Mouse (Mus musculus) layer of hippocampus, postnatal 36 days (tissue): Measurements from ENCODE around the gene Xpa. TPM values are rescaled to one million over a fixed set of nuclear protein-coding genes. Genes with fewer than 3 reads are reported as not detected.
"Not testable (repeated sequence)": the region's sequence is repeated elsewhere in the genome, so short reads cannot be mapped to it uniquely, and the experiment has no call there.

Source experiments
- DNase-seq, 2 experiments: peaks; one replicate each; pipeline ENCODE4 v3.0.0; 2022
- total RNA-seq, 2 experiments: library from RNA; stranded (reverse); gene quantifications; 2 replicates each; pipeline ENCODE4 v1.2.3; 2021

Xpa gene
- total RNA-seq: 10 to 100 TPM; 14.0 to 15.1 TPM

DNA sequence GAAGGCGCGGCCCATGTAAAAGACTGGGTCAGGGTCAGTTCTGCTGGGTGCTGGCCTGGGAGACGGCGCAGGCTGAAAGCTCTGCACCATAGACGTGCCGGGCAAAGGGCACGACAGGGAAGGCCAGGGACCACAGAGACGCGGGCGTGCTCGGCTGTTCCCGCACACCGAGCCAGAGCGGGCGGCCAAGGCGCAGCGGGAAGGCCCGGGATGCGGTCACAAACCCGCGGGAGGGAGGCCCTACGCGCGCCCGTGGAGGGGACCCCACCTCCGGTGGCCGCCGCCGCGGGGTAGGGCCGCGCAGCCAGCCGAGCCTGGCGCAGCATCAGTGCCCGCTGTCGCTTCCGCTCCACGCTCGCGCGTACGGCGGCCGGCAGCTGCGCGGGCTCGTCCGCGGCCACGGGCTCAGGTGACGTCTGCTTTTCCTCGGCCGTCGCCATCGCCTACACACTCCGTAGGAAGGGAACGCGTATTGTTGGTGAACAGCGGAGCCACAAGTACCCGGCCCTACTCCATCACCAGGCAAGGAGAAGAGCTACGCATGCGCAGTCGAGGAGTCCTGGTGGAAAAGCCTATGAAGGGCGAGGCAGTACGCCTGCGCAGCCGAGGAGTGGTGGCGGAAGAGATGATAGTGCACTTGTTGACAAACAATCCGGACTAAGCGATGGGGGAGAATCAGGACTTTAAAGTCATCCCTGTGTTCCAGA is at the start of gene Xpa:
Xpa (minus strand) TSS at position 531 of the 707 bp plus-strand sequence.
- DNase-seq: peak; percentile 93

DNA sequence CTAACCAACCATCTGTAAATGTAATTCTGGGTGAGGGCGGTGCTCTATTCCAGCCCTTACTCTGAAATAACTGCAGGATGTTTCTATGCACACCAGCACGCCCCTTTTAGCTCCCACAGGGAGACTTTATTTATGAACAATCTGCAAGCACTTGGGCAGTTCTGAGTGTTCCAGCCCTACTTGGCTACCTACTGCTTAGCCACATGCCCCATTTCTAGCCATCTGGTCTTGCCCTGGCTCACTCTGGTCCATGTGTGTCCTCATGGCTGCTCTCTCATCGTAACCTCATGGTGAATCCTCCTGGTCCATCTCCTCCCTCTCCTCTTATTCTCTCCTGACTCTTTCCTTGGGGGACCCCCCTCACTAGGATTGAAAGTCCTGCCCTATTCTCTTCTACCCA is 39.8 kb upstream of the Xpa start:
- DNase-seq: no peak

DNA sequence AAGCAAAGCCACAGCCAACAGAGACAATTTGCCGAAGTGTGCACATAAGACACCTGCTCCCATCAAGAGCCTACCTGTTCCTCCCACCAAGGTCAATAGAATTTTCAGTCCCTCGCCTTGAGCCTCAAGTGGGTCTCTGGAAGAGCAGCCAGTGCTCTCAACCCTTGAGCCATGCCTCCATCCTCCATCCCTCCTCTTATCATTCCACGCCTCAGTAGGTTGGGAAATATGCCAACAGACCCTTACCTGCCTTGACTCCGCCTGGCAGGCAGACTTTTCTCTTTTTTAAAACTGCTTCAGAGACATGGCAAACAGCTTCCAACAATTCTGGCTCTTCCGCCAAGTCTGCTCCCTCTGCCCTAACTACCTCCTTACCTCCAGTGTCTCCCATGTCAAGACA is 38.6 kb upstream of the Xpa start:
- DNase-seq: no peak

DNA sequence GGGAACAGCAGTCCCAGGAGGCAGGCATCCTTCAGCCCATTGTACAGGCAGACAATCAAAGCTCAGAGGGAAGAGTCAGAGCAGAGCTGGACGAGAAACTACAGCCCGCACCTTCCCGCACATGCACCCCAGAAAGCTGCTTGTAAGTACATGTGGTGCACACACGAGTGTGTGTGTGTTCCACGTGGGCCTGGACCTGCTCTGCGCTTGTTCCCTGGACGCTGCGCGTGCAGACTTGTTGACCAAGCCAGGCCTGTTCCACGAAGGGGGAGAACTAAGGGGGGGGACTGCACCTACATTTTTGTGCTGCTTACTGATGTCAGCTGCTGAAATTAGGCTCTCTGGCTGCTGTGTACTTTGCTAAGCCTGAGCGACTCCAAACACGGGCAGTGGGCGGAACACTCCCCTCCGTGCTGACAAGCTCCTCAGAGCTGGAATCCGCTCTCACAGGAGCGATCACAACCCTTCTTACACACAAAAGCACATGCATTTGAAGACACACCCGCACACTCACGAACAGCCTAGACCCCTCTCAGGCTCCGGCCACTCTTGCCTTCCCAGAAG is 30.9 kb upstream of the Xpa start:
- no peak for DNase-seq

DNA sequence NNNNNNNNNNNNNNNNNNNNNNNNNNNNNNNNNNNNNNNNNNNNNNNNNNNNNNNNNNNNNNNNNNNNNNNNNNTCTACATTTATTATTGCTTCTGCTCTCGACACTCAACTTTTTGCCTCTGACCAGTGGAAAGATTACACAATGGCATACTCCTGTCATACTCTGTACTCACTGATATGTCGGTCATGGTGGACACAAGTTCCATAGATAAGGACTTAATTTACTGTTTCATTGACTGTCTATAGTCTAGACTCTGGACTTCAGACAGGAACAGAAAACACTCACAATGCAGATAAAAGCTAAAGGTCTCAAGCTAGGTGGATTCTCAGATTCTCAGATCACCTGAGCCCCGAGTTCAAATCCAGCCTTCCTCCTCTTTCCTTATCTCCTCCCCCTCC is 25.0 kb upstream of the Xpa start:
- no peak for DNase-seq

DNA sequence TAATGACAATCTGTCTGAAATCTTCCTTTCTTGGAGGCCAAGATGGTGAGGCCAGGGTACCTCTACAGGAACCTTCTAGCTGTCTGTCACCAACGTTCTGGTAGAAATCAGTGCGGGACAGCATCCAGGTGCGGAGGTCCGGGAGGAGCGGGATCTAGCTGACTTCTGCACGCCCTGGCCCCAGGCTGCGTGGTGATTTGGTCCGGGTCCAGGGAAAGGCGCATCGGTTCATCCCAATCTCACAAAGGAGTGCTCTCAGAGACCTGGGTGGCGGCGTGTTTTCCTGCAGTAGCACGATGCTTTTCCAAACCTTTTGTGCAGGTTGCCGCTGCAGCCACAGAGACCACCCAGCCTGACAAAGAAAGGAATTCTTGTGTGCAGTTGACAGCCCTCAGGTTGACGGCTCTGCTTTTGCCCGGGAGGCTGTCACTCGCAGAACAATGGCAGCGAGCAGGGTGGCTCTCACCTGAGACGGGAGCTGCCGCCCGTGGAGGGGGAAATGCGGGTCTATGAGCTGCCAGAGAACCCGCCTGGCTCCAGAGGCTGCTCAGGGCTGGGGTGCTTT is 6.5 kb upstream of the Xpa start:
- no peak for DNase-seq

DNA sequence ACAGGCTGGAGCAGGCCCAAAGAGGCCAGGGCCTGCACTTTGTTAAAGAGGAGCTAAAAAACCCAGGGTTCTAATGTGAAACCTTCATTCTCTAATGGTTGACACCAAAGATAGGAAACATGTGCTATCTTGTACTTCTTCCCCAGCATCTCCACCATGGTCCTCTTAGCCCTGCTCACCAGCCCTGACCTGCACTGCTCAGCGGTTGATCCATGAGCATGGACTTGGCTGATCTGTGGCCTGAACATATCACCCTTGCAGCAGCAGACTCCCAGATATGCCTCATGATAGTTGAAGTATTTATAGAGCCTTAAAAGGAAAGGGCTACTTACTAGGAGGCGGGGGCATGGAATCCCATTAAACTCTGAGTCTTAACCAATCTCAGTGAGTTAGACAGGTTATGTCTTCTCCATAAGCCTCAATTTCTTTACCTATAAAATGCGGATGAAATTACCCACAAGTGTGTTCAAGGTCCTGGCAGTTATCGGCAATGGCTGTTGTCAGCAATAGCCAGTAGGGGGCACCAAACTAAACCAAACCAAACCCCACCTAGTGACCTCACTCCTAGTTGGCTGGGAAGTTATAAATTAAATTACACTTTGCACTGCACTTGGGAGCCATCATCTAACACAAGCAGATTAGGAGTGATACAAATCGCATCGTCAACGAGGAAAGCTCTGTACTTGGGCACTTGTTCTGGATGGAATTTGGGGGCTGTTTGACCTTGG is 5.9 kb upstream of the Xpa start:
- peak; percentile 44 to 60 for DNase-seq

DNA sequence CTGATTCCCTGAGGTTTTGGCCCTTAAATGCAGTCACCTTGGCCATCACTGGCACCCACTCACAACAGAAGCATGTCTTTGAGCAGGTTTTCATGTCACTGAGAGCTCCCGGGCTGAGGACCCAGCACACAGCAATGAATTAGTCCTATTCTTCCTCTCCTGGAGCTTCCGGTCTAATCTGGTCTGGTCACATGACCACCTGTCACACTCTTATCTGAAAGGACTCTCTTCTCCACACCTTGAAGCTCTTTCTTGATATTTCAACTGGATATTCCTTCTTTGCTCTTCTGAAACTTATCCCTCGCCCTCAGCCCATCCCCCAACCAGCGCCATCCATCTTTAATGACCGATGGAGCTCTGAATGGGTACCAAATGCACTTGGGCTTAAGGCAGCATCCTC is 2.0 kb upstream of the Xpa start:
- no peak for DNase-seq

DNA sequence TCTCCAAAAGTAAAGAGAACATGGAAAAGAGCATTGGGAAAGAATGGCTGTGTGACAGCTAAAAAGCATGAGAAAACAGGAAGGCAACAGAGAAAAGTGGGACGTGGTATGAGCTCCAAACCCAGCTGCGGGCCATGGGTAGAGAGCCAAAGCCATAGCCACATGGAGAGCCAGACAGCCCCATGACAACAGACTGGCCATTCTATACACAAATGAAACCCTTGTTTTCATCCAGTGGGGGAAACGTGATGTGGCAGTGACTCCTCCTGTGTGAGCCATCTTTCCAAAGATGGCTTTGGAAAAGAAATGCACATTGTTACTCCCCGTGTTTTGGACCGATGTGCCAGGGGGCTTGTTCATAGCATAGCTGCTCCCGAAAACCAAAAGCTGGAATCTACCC is 402 bp upstream of the Xpa start:
- no peak for DNase-seq

DNA sequence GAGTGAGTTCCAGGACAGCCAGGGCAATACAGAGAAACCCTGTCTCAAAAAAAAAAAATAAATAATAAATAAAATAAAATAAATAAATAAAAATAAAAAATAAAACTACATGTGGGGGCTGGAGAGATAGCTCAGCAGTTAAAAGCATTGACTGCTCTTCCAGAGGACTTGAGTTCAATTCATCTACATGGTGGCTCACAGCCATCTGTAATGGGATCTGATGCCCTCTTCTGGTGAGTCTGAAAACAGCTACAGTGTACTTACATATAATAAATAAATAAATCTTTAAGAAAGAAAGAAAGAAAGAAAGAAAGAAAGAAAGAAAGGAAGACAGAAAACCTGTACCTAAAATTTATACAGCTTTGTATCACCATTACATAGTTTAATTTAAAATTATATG is 4.1 kb downstream of the Xpa start:
- not testable (repeated sequence) for DNase-seq

DNA sequence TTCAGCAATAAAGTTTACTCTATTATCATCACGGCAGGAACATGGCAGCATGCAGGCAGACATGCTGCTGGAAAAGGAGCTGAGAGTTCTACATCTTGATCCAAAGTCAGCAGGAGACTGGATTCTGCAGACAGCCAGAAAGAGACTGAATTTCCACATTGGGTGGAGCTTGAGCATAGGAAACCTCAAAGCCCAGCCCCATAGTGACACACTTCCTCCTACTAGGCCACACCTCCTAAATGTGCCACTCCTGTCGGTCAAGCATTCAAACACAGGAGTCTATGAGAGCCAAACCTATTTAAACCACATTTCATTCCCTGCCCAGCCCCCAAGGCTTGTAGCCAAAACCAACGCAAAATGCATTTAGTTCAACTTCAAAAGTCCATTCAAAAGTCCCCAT is 9.6 kb downstream of the Xpa start:
- DNase-seq: no peak

DNA sequence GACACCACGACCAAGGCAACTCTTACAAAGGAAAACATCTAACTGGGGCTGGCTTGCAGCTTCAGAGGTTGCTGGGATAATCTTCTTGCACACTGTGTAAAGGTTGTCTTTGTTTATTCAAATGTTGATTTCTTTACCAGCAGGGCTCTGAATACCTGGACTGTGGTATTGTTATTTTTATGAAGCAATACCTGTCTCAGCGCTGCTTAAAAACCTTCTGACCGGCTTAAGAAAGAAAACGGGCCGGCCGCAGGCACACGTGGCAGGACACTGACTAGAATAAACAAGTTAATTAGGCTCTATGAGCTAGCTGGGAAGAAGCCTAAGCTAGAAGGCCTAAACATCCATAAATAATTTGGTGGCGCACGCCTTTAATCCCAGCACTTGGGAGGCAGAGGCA is 10.2 kb downstream of the Xpa start:
- DNase-seq: no peak

DNA sequence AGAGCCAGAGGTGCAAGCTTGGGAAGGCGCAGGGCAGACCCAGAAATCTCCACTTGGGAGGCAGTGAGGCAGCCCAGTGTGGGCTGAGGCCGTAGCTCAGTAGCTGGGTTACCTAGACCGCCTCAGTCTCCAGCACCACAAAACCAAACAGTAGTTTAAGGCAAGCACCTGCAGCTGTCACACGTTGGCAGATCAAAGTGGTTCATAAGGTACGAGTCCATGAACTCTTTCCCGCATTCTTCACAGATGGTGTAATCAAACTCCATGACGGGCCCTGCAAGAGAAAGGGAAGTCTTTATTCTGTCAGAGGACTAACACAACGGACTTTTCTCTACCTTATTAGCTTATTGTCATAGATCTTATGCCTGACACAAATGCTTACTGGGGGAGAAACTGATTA is 10.7 kb downstream of the Xpa start:
- DNase-seq: no peak

DNA sequence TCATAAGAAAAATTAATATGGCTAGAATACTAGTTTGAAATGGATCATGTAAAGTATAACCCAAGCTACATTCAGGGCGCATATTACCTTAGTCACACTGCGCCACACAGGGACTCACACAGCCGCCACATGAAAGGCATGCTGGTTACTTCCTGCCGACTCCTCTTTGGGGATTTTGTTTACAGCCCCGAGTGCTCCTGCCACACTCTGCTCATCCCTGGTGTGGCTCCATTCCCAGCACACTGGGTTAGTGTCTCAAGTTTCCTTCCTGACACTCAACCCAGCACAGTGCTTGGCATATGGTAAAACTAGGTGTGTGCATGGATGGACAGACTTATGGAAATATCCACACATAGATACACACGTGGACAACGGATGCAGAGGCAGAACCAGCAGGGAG is 13.9 kb downstream of the Xpa start:
- no peak for DNase-seq

DNA sequence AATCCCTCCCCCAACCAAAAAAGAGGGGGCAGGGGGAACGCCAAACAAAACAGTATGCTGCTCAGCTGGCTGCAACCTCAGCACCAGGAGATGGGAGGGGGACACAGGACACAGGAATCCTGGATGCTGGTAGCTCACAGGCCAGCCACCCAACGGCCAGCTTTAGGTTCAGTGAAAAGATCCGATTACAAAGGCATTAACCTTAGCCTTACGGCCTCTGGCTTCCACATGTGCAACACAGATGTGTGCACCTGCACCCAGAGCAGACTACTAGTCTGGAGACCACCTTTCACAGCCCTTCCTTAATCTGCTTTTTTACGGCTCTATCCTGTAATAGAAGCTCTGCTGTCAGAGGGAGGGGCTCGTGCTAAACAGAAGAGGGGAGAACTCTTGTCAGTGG is 14.9 kb downstream of the Xpa start:
- no peak for DNase-seq

DNA sequence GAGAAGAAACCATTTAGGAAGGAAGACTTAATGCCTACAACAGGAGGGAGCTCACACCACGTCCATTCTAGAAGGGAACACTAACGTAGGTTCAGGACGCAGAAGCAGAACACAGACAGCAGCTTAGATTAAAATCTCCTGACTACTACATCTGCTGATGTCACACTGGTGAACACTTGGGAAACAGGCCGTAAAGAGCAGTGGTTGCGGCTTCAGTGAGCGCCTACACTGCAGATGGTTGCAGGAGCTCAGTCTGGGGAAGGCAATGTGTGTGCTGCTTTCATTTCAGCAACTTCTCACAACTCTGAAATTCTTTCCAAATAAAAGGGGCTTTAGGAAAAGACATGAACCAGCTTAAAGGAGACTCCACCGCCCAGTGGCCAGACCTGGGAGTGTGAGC is 18.6 kb downstream of the Xpa start:
- DNase-seq: no peak

DNA sequence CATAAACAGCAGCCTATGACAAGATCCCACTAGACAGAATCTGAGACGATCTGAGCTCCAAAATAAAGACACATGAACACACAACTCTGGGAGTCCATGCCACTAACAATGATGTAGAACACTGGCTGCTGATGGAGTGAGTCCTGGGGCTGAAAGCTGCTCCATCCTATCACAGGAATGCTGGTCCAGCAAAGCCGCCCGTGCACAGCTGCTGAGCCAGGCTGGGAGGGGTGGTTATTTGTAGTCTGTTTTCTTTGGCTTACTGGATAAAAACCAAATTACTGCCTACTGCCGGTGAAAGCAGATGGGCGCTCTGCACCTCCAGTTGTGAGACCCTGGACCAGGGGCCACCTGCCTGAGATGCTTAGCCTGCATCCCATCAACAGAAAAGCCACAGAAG is 19.1 kb downstream of the Xpa start:
- no peak for DNase-seq

DNA sequence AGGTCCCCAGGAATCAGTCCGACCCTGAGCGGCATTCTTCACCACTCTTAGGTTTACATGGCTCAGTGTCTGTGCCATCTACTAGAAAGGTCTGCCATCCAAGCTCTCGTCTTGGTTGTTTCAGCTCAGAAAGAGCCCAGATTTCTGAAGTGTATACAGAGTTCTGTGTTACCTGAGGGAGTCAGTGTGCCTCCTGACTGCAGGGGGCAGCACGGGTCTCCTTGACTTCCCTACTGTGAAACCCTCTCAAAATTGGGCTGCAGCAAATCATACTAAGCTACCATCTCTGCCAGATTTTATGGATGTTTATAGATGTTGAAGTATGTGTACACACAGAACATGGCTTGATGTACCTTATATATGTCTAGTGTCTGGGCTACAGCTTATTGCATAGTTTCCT is 19.8 kb downstream of the Xpa start:
- no peak for DNase-seq

DNA sequence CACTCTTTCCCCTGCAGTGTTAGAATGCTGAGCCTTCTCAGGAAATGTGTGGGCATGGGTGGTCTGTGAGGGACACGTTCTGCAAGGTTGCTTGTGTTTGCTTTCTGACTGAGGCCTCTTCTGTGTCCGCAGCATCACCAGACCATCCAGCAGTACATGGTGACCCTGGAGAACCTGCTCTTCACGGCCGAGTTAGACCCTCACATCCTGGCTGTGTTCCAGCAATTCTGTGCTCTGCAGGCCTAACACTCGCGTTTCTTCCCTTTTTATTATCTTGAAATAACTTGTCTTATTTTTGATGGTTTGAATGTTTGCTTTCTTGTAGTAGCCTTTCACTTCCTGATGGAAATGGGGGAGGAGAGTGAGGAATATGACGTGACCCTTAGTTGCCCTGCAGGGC is 24.4 kb downstream of the Xpa start:
- no peak for DNase-seq

DNA sequence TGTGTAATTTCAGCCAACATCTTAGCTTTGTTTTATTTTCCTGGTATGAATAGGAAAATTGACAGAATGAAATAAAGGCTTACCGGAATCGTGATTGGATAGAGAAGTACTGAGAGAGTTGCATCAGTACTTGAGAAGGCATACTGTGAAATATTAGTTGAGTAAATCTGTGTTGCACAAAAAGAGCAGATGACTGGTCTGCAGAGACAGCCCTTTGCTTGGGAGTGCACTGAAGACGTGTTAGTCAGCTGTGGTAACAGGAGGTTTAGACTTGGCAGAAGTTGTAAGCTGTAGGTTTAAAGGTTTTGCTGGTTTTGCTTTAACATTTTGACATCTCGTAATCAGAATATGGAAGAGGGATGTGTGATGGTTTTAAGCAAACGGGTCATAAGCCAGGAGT is 30.3 kb downstream of the Xpa start:
- DNase-seq: no peak

DNA sequence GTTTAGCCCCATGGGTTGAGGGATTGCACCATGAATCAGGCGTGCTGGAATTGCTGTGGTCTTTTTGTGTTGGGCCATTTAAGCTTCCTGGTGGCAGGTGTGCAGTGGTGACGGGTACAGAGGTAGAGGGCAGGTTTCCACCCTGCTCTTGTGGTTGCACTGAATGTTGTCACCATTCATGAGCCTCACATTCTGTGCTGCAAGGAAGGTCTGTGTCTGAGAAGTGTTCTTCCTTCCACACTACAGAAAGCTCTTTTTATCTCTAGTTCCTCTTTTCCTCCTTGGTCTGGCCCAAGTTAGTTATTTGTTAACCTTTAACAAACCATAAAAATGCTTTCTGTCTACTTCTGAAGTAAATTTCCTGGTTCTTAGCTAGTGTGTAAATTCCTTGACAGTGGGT is 32.1 kb downstream of the Xpa start:
- no peak for DNase-seq

DNA sequence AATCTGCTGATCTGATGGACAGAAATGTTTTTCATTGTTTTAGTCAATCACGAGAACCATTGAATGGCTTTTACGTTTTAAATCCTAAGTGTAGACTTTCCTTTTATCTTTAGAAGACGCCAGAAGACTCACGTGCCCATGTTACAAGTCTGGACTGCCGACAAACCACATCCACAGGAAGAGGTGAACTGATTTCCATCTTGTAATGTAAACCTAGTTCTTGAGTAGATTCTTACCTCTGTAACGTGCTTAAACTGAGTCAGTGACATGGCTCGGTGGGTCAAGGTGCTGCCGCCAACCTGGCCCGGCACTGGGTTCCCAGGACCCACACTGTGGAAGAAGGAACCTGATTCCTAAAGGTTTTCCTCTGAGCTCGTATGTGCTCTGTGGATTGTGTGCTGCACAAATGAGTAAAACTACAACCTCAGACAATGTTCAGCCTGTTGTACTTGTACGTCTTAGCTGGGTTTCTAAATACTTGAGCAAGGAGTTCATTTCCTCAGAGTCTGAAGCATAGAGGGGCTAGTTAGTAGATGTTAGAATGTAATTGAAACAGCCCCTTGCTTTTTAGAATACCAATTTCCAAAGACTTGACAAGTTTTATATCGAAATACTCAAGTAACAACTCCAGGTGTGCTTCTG is 44.1 kb downstream of the Xpa start:
- no peak for DNase-seq

DNA sequence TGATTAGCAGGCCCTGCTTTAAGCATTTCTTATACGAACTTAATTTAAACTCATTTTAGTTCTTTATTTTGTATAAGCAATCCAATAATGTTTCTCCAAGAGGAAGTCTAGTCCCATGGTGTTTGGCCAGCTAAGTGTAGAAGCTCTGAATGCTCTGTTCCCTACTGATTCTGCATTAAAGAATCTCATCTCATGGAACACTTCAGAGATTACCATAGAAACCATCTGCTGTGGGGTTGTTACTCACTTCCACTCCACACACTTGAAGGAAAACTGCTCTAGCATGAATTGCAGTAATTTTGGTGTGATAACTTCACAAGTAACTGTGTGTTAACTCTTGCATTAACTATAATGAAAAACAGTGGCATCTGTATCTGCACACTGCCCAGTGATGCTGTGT is 49.2 kb downstream of the Xpa start:
- no peak for DNase-seq
